Mouse (Mus musculus): Measurements from ENCODE around the gene Enthd1. TPM values are rescaled to one million over a fixed set of nuclear protein-coding genes. Genes with fewer than 3 reads are reported as not detected.
"Not testable (repeated sequence)": the region's sequence is repeated elsewhere in the genome, so short reads cannot be mapped to it uniquely, and the experiment has no call there.

The Enthd1 gene
- total RNA-seq, 2 experiments from 2014 or later, result not detected

- DNase-seq (ENCODE audit: extremely low spot score in 1 of 2, low spot score in 1 of 2), result no peak
Observed at GRCm38 (mm10) chr15:80544115-80544514, 20.8 kb downstream of the Enthd1 start.

- no peak for DNase-seq (ENCODE audit: extremely low spot score in 1 of 2, low spot score in 1 of 2)
Observed at GRCm38 (mm10) chr15:80538671-80539340, 26.1 kb downstream of the Enthd1 start.

GRCm38 (mm10) chr15:80538075-80538474 lies 26.9 kb downstream of the Enthd1 start:
- no peak for DNase-seq (ENCODE audit: extremely low spot score in 1 of 2, low spot score in 1 of 2)

GRCm38 (mm10) chr15:80536051-80536450 lies 28.9 kb downstream of the Enthd1 start:
- no peak for DNase-seq (ENCODE audit: extremely low spot score in 1 of 2, low spot score in 1 of 2)

- DNase-seq (ENCODE audit: extremely low spot score in 1 of 2, low spot score in 1 of 2), result no peak
Observed at GRCm38 (mm10) chr15:80533274-80533673, 31.7 kb downstream of the Enthd1 start.

- no peak for DNase-seq (ENCODE audit: extremely low spot score in 1 of 2, low spot score in 1 of 2)
Observed at GRCm38 (mm10) chr15:80532281-80533072, 32.5 kb downstream of the Enthd1 start.

- DNase-seq (ENCODE audit: extremely low spot score in 1 of 2, low spot score in 1 of 2), result no peak
Observed at GRCm38 (mm10) chr15:80531026-80531425, 33.9 kb downstream of the Enthd1 start.

- DNase-seq (ENCODE audit: extremely low spot score in 1 of 2, low spot score in 1 of 2), result peak in 1 of 2 experiments; percentile 36
Observed at GRCm38 (mm10) chr15:80529955-80530869, 34.7 kb downstream of the Enthd1 start.

- DNase-seq (ENCODE audit: extremely low spot score in 1 of 2, low spot score in 1 of 2), result no peak
Observed at GRCm38 (mm10) chr15:80521661-80522388, 43.1 kb downstream of the Enthd1 start.

- no peak for DNase-seq (ENCODE audit: extremely low spot score in 1 of 2, low spot score in 1 of 2)
Observed at GRCm38 (mm10) chr15:80519931-80520330, 45.0 kb downstream of the Enthd1 start.

GRCm38 (mm10) chr15:80518567-80519223 lies 46.3 kb downstream of the Enthd1 start:
- DNase-seq (ENCODE audit: extremely low spot score in 1 of 2, low spot score in 1 of 2), result no peak

- peak in 1 of 2 experiments; percentile 23 for DNase-seq (ENCODE audit: extremely low spot score in 1 of 2, low spot score in 1 of 2)
Observed at GRCm38 (mm10) chr15:80517996-80518395, 47.0 kb downstream of the Enthd1 start.

GRCm38 (mm10) chr15:80516525-80516924 lies 48.4 kb downstream of the Enthd1 start:
- no peak for DNase-seq (ENCODE audit: extremely low spot score in 1 of 2, low spot score in 1 of 2)

- DNase-seq (ENCODE audit: extremely low spot score in 1 of 2, low spot score in 1 of 2), result no peak
Observed at GRCm38 (mm10) chr15:80505086-80505485, 59.9 kb downstream of the Enthd1 start.

GRCm38 (mm10) chr15:80503155-80503554 lies 61.8 kb downstream of the Enthd1 start:
- DNase-seq (ENCODE audit: extremely low spot score in 1 of 2, low spot score in 1 of 2), result not testable (repeated sequence)

- DNase-seq (ENCODE audit: extremely low spot score in 1 of 2, low spot score in 1 of 2), result no peak
Observed at GRCm38 (mm10) chr15:80502741-80503140, 62.2 kb downstream of the Enthd1 start.

GRCm38 (mm10) chr15:80501106-80502096 lies 63.6 kb downstream of the Enthd1 start:
- no peak for DNase-seq (ENCODE audit: extremely low spot score in 1 of 2, low spot score in 1 of 2)

GRCm38 (mm10) chr15:80500426-80500825 lies 64.5 kb downstream of the Enthd1 start:
- DNase-seq (ENCODE audit: extremely low spot score in 1 of 2, low spot score in 1 of 2), result no peak
